Mouse (Mus musculus) CD4-positive naive resting alpha-beta T cell, adult 57 days (primary cell): ENCODE data around the gene Gm1113. TPM values are rescaled to one million over a fixed set of nuclear protein-coding genes. Genes with fewer than 3 reads are reported as not detected.

Source experiments
- total RNA-seq: library from RNA; stranded (reverse); gene quantifications from one replicate; pipeline ENCODE4 v1.2.4, GENCODE M21; 2023

Gm1113 gene
- not detected for total RNA-seq

DNA sequence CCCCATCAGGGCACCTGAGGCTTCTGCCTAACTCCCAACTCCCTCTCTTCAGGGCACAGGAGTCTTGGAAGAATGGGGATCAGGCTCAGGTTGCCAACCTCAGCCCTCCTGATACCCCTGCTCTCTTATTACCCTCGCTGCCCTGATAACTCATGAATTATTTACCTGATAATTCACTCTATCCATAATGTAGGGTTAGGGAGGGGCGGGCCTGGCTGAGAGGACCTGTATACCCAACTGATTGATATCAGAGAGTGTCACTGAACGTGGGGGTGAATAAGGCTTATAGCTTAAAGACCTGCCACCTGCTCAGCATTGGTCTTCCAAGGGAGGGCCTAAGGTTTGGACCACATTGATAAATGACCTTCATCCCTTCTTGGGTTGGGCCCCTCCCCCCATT is at the start of gene Gm1113:
TSS of gene Gm1113 (minus strand) at position 101 of the 400 bp plus-strand sequence.

DNA sequence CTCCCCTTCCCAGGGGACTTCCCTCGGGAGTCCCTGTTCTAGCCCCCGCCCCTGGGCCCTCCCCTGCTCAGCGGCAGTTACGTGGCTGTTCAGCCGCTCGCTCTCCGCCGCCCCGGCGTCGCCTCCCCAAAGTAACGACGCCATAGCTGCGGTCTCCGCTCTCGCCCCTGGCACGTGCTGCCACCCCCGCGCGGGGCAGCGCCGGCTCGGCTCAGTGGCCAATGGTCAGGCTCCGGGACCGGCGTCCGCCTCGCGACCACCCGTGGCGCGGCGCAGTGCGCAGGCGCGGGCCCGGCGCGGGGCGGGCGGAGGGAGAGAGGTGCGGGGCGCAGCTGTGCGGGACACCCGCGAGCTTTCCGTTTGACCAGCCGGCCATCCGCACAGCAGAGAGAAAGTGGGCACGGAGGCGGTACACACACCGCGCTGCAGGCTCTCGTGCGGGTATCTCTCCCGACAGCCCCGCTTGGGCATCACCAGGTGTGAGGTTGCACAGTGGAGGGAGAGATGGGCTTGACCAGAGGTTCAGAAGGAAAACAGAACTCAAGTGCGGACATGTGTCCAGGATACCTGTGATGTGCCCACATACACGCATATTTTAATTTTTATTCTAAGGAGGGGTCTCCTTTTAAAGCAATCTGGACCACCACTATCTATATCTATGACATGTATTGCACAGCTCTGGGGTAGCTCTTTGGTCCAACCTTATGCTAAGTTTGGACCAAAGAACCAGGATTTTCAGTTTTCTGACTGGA is 40.4 kb upstream of the Gm1113 start, which contains the start of the genes Ddx25 and Pus3:
TSS of gene Ddx25 (minus strand) at position 272 of the 752 bp plus-strand sequence.
TSS of gene Pus3 (plus strand) at position 339 of the 752 bp plus-strand sequence.

Other genes starting within 250 kb of the Gm1113 start
- gene Cdon, start 97.1 kb downstream of the Gm1113 start, total RNA-seq = 28.0 TPM
- gene Ddx25, start 40.3 kb upstream of the Gm1113 start, total RNA-seq = 0.12 TPM
- gene Pus3, start 40.3 kb upstream of the Gm1113 start, total RNA-seq = 29.5 TPM
- gene Pate2, start 52.0 kb upstream of the Gm1113 start, total RNA-seq = not detected
- gene Hyls1, start 52.1 kb upstream of the Gm1113 start, total RNA-seq = 8.9 TPM
- gene Pate4, start 93.7 kb upstream of the Gm1113 start, total RNA-seq = not detected
- gene Pate3, start 129.9 kb upstream of the Gm1113 start, total RNA-seq = not detected
- not detected for gene Pate1, start 169.1 kb upstream of the Gm1113 start, total RNA-seq
- gene Gm17677, start 222.8 kb upstream of the Gm1113 start, total RNA-seq = not detected